Mouse (Mus musculus): ENCODE results near the gene Gp1bb. TPM values are rescaled to one million over a fixed set of nuclear protein-coding genes. Genes with fewer than 3 reads are reported as not detected.

The Gp1bb gene
- 13.7 and 16.7 TPM in 2 replicates for polyA plus RNA-seq (2014; fragmentation: Nextera tagmentation; extraction: Ambion mirVana)

DNA sequence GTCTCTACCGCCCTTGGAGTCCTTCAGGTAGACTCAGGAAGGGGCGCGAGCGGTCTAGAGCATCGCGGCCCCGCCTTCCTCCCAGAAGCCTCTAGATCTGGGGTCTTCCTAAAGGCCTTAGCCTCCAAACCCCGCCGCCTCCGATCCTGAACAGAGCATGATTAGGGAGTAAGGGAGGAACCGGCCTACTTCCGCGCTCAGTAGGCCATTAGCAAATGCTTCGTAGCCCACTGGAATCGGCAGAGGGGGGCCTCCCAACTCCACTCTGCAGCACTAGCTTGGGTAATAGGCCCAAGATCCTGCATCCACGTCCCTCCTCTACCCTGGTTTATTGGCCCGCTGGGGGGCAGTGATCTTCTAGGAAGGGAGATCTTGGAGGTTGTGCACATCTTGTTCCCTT is at the start of gene Gp1bb:
Gene Gp1bb, minus strand, starts transcription at position 385 of the 400 bp plus-strand sequence.
- Histone ChIP-seq H3K36me3 (replicated peaks; ENCODE audit: control insufficient read depth, insufficient read depth) (peaks cover 55% of the 10 kb centered on the region), H3K4me2 (replicated peaks) (peak within 1 kb of the TSS; percentile 65)

DNA sequence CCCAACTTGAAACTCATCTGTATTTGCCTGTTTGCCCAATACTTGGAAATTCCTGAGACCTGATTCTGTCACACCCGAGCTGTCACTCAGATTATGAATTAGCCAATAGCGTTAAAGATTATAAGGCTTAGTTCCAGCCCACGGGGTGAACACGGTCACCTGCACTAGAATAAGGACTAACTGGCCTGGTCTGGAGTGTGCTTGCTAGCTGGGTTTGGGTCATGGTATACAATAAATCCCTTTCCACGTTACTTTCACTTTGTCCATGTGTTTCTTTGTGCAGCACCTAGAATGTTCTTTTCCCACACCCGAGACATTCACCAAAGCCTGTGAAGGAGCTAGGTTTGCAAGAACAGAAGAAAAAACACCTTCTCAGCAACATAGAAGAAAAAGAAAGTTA is 47.7 kb upstream of the Gp1bb start:
- WGBS, result 77% methylated on average over 6 of the region's 6 CpGs
- H3K9me3 ChIP-seq (ENCODE audit: control insufficient read depth, low read length), result no peaks in the 10 kb centered on the region
- no peak for ATAC-seq (ENCODE audit: low FRiP score)

More for the DNA sequence above, at the start of gene Gp1bb:
- Histone ChIP-seq H3K27ac (no peak within 1 kb of the TSS), H3K9me3 (ENCODE audit: control insufficient read depth, low read length) (no peaks in the 10 kb centered on the region), H3K9ac (no peak within 1 kb of the TSS), H3K4me1 (replicated peaks; ENCODE audit: control insufficient read depth, insufficient read depth, low read length) (peaks cover 31% of the 10 kb centered on the region), H3K27me3 (ENCODE audit: control insufficient read depth, insufficient read depth, low read length) (peaks cover 81% of the 10 kb centered on the region), H3K4me3 (replicated peaks; ENCODE audit: low read length) (peak within 1 kb of the TSS; percentile 32)
- DNase-seq (ENCODE audit: low spot score) (no peak), ATAC-seq (ENCODE audit: low FRiP score) (no peak)
- 16% methylated on average over 17 of the region's 17 CpGs for WGBS

DNA sequence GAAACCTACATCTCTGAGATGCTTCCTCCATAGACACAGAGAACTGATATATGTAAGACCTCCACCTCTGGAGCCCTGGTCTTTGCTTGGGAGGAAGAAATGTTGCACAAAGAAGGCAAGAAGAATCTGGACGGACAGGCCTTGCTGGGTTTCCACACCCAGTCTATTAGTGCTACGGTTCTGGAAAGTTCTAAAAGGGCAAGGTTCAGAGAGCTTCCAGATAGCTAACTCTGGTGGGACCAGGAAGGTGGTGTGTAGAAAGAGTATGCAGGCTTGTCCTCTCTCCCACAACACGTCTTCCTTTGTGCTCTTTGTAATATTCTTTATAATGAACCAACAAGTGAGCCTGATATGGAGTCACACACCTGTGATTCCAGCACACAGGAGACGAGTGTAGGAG is 36.4 kb upstream of the Gp1bb start:
- H3K9ac ChIP-seq, result no peak overlapping the region
- no peak for ATAC-seq (ENCODE audit: low FRiP score)
- no peaks in the 10 kb centered on the region for H3K36me3 ChIP-seq (replicated peaks; ENCODE audit: control insufficient read depth, insufficient read depth)

More for the DNA sequence above, 47.7 kb upstream of the Gp1bb start:
- Histone ChIP-seq H3K27ac (no peak overlapping the region), H3K36me3 (replicated peaks; ENCODE audit: control insufficient read depth, insufficient read depth) (no peaks in the 10 kb centered on the region), H3K4me3 (replicated peaks; ENCODE audit: low read length) (no peak overlapping the region), H3K27me3 (ENCODE audit: control insufficient read depth, insufficient read depth, low read length) (no peaks in the 10 kb centered on the region), H3K4me2 (replicated peaks) (no peak overlapping the region), H3K4me1 (replicated peaks; ENCODE audit: control insufficient read depth, insufficient read depth, low read length) (no peaks in the 10 kb centered on the region), H3K9ac (no peak overlapping the region)
- no peak for DNase-seq (ENCODE audit: low spot score)

DNA sequence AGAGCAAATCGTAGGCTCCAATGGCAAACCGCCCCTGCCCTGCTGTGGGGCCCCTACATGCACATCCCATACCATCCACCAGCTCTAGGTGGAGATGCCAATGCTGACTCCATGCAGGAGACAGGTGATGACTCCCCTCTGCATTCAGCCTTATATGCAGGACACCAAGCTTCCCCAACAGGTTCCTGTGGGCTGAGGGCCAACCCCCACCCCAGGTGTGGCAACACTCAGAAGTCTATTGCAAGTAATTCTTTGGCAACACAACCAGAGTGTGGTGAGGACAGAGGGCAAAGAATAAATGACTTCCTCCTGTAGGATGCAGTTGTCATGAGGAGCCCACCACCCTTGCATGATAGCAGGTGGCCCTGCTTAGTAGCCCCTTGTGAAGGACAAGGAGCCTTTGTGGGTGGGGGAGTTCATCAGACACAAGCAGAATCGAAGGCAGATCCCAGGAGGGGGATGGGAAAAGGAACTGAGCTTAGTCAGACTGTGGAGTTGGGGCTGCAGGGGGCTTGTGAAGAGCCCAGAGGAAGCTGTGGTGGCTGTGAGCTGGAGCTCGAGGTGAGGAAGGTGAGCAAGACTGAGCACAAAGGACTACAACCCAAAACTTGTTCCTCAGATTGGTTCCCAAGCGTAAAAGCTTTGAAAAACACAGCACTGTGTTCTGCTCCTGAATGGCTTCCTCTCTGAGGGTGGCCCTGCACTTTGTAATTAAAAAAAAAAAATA is 33.3 kb upstream of the Gp1bb start:
- no peak overlapping the region for H3K27ac ChIP-seq
- no peaks in the 10 kb centered on the region for H3K4me1 ChIP-seq (replicated peaks; ENCODE audit: control insufficient read depth, insufficient read depth, low read length)
- H3K4me2 ChIP-seq (replicated peaks), result no peak overlapping the region
- no peaks in the 10 kb centered on the region for H3K36me3 ChIP-seq (replicated peaks; ENCODE audit: control insufficient read depth, insufficient read depth)
- WGBS, result 73% methylated on average over 5 of the region's 5 CpGs
- H3K9ac ChIP-seq, result no peak overlapping the region
- no peaks in the 10 kb centered on the region for H3K27me3 ChIP-seq (ENCODE audit: control insufficient read depth, insufficient read depth, low read length)
- ATAC-seq (ENCODE audit: low FRiP score) (no peak), DNase-seq (ENCODE audit: low spot score) (no peak)
- H3K4me3 ChIP-seq (replicated peaks; ENCODE audit: low read length), result no peak overlapping the region
- H3K9me3 ChIP-seq (ENCODE audit: control insufficient read depth, low read length), result no peaks in the 10 kb centered on the region

More for the DNA sequence above, 36.4 kb upstream of the Gp1bb start:
- no peak for DNase-seq (ENCODE audit: low spot score)
- H3K27me3 ChIP-seq (ENCODE audit: control insufficient read depth, insufficient read depth, low read length), result no peaks in the 10 kb centered on the region
- H3K4me1 ChIP-seq (replicated peaks; ENCODE audit: control insufficient read depth, insufficient read depth, low read length), result no peaks in the 10 kb centered on the region
- H3K4me2 ChIP-seq (replicated peaks), result no peak overlapping the region
- no peak overlapping the region for H3K4me3 ChIP-seq (replicated peaks; ENCODE audit: low read length)
- 87% methylated on average over 4 of the region's 4 CpGs for WGBS
- H3K27ac ChIP-seq, result no peak overlapping the region
- no peaks in the 10 kb centered on the region for H3K9me3 ChIP-seq (ENCODE audit: control insufficient read depth, low read length)

DNA sequence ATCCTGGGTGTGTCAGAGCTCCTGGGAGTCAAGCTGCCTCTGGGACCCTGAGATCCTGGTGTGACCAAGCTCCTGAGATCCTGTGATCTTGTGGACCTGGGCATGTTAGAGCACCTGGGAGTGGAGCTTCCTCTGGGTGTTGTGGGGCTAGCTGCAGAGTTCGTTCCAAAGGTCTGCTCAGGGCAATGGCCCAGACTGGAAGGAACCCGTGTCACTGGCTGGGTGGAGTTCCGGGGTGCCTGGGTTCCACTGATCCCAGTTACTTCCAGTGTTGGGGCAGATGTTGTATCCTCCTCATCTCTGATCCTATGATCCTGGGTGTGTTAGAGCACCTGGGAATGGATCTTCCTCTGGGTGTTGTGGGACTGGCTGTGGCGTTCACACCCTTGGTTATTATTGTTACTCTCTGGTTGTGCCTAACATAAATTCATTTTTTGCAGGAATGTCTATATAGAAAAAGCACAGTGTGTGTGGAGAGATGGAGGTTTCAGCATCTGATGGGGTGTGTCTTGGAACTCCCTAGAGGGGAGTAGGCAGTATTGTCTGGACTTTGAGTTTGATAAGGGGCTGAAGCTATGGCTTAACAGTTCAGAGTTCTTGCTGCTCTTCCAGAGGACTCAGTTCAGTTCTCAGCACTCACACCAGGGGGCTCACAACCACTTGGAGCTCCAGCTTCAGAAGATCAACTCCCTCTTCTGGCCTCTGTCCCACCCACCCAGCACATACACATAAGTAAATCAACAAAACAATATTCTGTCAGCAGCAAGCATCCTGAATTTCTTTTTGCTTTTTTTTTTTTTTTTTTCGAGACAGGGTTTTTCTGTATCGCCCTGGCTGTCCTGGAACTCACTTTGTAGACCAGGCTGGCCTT is 31.3 kb upstream of the Gp1bb start:
- Histone ChIP-seq H3K4me3 (replicated peaks; ENCODE audit: low read length) (no peak overlapping the region), H3K27ac (no peak overlapping the region), H3K9me3 (ENCODE audit: control insufficient read depth, low read length) (no peaks in the 10 kb centered on the region), H3K4me2 (replicated peaks) (no peak overlapping the region), H3K36me3 (replicated peaks; ENCODE audit: control insufficient read depth, insufficient read depth) (no peaks in the 10 kb centered on the region), H3K9ac (no peak overlapping the region), H3K27me3 (ENCODE audit: control insufficient read depth, insufficient read depth, low read length) (no peaks in the 10 kb centered on the region), H3K4me1 (replicated peaks; ENCODE audit: control insufficient read depth, insufficient read depth, low read length) (no peaks in the 10 kb centered on the region)
- WGBS, result 86% methylated on average over 6 of the region's 6 CpGs
- no peak for DNase-seq (ENCODE audit: low spot score)
- ATAC-seq (ENCODE audit: low FRiP score), result no peak

DNA sequence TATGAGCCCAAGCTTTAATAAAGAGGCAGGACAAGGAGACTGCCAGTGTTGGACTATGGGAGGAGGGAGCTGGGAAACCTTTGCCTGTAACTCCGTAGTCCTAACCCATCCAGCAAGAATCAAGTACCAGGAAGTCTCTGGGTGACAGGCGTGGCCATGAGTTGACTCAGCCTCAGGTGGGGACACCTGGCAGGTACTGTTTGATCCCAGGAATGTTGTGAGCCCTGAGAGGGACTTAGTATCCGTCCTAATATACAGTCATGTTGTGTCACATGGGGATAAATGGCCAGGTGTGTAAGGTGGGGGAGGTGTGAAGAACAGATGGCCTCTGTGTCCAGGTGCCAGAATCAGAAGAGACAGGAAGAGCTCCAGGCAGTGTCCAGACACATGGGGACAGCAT is 26.9 kb upstream of the Gp1bb start:
- Histone ChIP-seq H3K4me1 (replicated peaks; ENCODE audit: control insufficient read depth, insufficient read depth, low read length) (no peaks in the 10 kb centered on the region), H3K4me3 (replicated peaks; ENCODE audit: low read length) (no peak overlapping the region), H3K9me3 (ENCODE audit: control insufficient read depth, low read length) (0 out of 2 replicates have a peak, but pooled peaks cover 3% of the 10 kb centered on the region), H3K27me3 (ENCODE audit: control insufficient read depth, insufficient read depth, low read length) (no peaks in the 10 kb centered on the region), H3K27ac (no peak overlapping the region), H3K36me3 (replicated peaks; ENCODE audit: control insufficient read depth, insufficient read depth) (no peaks in the 10 kb centered on the region), H3K9ac (no peak overlapping the region), H3K4me2 (replicated peaks) (no peak overlapping the region)
- DNase-seq (ENCODE audit: low spot score) (no peak), ATAC-seq (ENCODE audit: low FRiP score) (no peak)
- WGBS, result 72% methylated on average over 3 of the region's 3 CpGs

DNA sequence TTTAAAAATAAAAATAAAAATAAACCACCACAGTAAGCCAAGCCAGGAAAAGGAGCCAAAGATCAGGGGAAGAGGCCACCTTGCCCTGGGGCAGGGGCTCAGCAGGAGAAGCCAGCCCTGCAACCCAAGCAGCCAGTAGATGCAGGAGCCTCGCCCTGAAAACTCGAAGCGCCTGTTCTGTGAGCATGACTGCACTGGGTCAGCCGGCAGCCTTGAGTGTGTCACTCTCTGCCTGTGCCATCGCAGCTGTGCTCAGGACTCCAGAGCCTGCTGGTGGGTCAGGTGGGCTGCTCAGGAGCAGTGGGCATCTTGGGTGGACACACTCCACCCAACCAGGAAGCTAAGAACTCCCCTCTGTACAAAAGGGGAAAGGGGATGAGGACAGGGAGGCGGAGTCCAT is 23.1 kb upstream of the Gp1bb start:
- no peak overlapping the region for H3K4me2 ChIP-seq (replicated peaks)
- no peaks in the 10 kb centered on the region for H3K4me1 ChIP-seq (replicated peaks; ENCODE audit: control insufficient read depth, insufficient read depth, low read length)
- no peak overlapping the region for H3K9ac ChIP-seq
- DNase-seq (ENCODE audit: low spot score) (no peak), ATAC-seq (ENCODE audit: low FRiP score) (no peak)
- no peaks in the 10 kb centered on the region for H3K27me3 ChIP-seq (ENCODE audit: control insufficient read depth, insufficient read depth, low read length)
- WGBS, result 80% methylated on average over 6 of the region's 6 CpGs
- H3K4me3 ChIP-seq (replicated peaks; ENCODE audit: low read length), result no peak overlapping the region
- H3K36me3 ChIP-seq (replicated peaks; ENCODE audit: control insufficient read depth, insufficient read depth), result no peaks in the 10 kb centered on the region
- 0 out of 2 replicates have a peak, but pooled peaks cover 3% of the 10 kb centered on the region for H3K9me3 ChIP-seq (ENCODE audit: control insufficient read depth, low read length)
- no peak overlapping the region for H3K27ac ChIP-seq

DNA sequence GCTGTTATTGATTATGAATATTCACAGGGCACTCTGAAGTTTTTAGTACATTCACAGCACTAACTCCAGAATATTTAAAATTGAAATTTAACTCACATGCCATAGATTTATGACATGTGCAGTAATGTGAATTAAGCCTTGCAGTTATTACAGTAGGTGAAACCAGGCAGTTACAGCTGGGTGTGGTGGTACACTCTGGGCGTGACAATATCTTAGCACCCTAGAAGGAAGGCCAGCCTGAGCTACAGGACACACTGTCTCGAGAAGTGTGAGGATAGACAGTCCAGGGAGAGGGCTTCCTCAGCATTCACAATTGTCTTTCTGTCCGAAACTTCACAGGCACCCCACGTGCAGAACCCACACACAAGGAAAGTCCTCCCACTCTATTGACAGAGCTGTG is 22.3 kb upstream of the Gp1bb start:
- WGBS, result 82% methylated on average over 4 of the region's 4 CpGs
- H3K36me3 ChIP-seq (replicated peaks; ENCODE audit: control insufficient read depth, insufficient read depth), result no peaks in the 10 kb centered on the region
- no peak overlapping the region for H3K27ac ChIP-seq
- H3K9ac ChIP-seq, result no peak overlapping the region
- no peak for DNase-seq (ENCODE audit: low spot score)
- H3K4me2 ChIP-seq (replicated peaks), result no peak overlapping the region
- ATAC-seq (ENCODE audit: low FRiP score), result no peak
- H3K9me3 ChIP-seq (ENCODE audit: control insufficient read depth, low read length), result 0 out of 2 replicates have a peak, but pooled peaks cover 3% of the 10 kb centered on the region
- no peaks in the 10 kb centered on the region for H3K4me1 ChIP-seq (replicated peaks; ENCODE audit: control insufficient read depth, insufficient read depth, low read length)
- H3K4me3 ChIP-seq (replicated peaks; ENCODE audit: low read length), result no peak overlapping the region
- H3K27me3 ChIP-seq (ENCODE audit: control insufficient read depth, insufficient read depth, low read length), result no peaks in the 10 kb centered on the region

DNA sequence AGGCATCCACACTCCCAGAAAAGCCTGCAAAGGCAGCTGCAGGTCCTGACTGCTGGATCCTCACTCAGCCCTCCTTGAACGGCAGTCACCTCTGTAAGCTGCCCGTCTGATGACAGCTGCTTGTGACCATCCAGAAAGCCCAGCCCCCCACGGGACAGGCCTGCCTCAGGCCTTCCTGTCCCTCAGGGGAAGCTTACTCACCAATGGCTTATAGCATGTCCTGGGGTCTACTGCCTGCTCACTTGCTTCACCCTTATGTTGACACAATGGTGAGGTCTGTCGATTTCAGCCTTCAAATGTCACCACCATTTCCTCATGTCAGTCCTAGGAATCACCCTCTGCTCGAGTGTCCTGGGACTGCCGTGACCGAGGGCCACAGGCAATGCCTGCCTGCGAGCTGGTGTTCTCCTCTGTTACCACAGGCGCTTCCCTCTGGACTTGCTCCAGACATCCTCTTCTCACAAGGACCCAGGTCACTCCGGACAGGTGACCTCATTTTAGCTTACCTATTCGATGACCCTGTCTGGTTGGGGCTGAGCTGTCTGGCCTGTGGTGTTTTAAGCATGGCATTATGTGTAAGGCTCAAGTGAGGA is 21.3 kb upstream of the Gp1bb start:
- H3K4me2 ChIP-seq (replicated peaks), result no peak overlapping the region
- DNase-seq (ENCODE audit: low spot score), result no peak
- no peak overlapping the region for H3K9ac ChIP-seq
- H3K4me1 ChIP-seq (replicated peaks; ENCODE audit: control insufficient read depth, insufficient read depth, low read length), result no peaks in the 10 kb centered on the region
- no peak overlapping the region for H3K27ac ChIP-seq
- H3K9me3 ChIP-seq (ENCODE audit: control insufficient read depth, low read length), result 0 out of 2 replicates have a peak, but pooled peaks cover 3% of the 10 kb centered on the region
- 82% methylated on average over 11 of the region's 11 CpGs for WGBS
- H3K4me3 ChIP-seq (replicated peaks; ENCODE audit: low read length), result no peak overlapping the region
- no peak for ATAC-seq (ENCODE audit: low FRiP score)
- H3K27me3 ChIP-seq (ENCODE audit: control insufficient read depth, insufficient read depth, low read length), result no peaks in the 10 kb centered on the region
- no peaks in the 10 kb centered on the region for H3K36me3 ChIP-seq (replicated peaks; ENCODE audit: control insufficient read depth, insufficient read depth)

All from hindbrain, embryonic 14.5 days (tissue).